Mouse (Mus musculus) small intestine, adult 2 months (tissue): ENCODE measurements around the gene Vav2. TPM values are rescaled to one million over a fixed set of nuclear protein-coding genes. Genes with fewer than 3 reads are reported as not detected.

Source experiments
- H3K27ac ChIP-seq: fragments of 200-500 bp; 2 replicates; pipeline ENCODE4 v1.5.1; 2012; ENCODE audit warnings: low read depth, low read length, control low read depth, inconsistent platforms; ENCODE audit not compliant: insufficient read depth
- H3K27me3 ChIP-seq: fragments of 200-500 bp; 2 replicates; pipeline ENCODE4 v1.6.1; 2012; ENCODE audit warnings: mild to moderate bottlenecking, moderate library complexity, low read length, inconsistent platforms; ENCODE audit not compliant: control insufficient read depth, insufficient read depth
- H3K36me3 ChIP-seq: fragments of 200-500 bp; 2 replicates; pipeline ENCODE4 v1.6.1; 2012; ENCODE audit warnings: mild to moderate bottlenecking, low read length, control low read depth, inconsistent platforms; ENCODE audit not compliant: control insufficient read depth, insufficient read depth
- H3K4me1 ChIP-seq: fragments of 200-500 bp; 2 replicates; pipeline ENCODE4 v1.6.1; 2012; ENCODE audit warnings: low read length, inconsistent platforms, mixed read lengths; ENCODE audit not compliant: control insufficient read depth, insufficient read depth, insufficient read length
- H3K4me3 ChIP-seq: fragments of 200-500 bp; 2 replicates; pipeline ENCODE4 v1.5.1; 2012; ENCODE audit warnings: low read depth, mild to moderate bottlenecking, control low read depth, inconsistent platforms, low read length, moderate library complexity
- CTCF ChIP-seq: fragments of 200-500 bp; IDR thresholded peaks from 2 replicates; pipeline ENCODE4 v1.5.1; 2012; ENCODE audit warnings: low read depth, mild to moderate bottlenecking, control low read depth, inconsistent platforms, low read length, moderate library complexity, mixed read lengths; ENCODE audit not compliant: insufficient replicate concordance, insufficient read length; ENCODE audit errors: extremely low read depth
- POLR2A ChIP-seq: fragments of 200-500 bp; IDR thresholded peaks from 2 replicates; pipeline ENCODE4 v1.6.1; 2012; ENCODE audit warnings: low read depth, mild to moderate bottlenecking, control low read depth, inconsistent platforms, low read length, moderate library complexity
- WGBS: fragments of 180-500 bp; shearing (Covaris S2); methylation state at CpG from one replicate; pipeline ENCODE4 v1.1.7; 2018; 5-methylcytosine and 5-hydroxymethylcytosine counted together
- polyA plus RNA-seq: library from polyadenylated mRNA; depleted of rRNA; stranded (reverse); fragments of >200 nt; gene quantifications from 2 replicates; pipeline ENCODE4 v1.2.3, GENCODE M21; 2012

Vav2 gene
- polyA plus RNA-seq, 1 experiment = 59.5 TPM

GRCm38 (mm10) chr2:27394158-27394832, 32.5 kb downstream of the Vav2 start:
- Histone ChIP-seq H3K27ac (peak overlapping the region; percentile 68), H3K27me3 (no peaks in the 10 kb centered on the region), H3K36me3 (no peaks in the 10 kb centered on the region), H3K4me1 (peaks cover 47% of the 10 kb centered on the region), H3K4me3 (no peak overlapping the region)
- 42% methylated on average over 10 of the region's 10 CpGs for WGBS
- no peak for TF ChIP-seq CTCF
- no peak for TF ChIP-seq POLR2A

GRCm38 (mm10) chr2:27392278-27392677, 34.6 kb downstream of the Vav2 start:
- Histone ChIP-seq H3K4me1 (peaks cover 51% of the 10 kb centered on the region), H3K27ac (no peak overlapping the region), H3K4me3 (no peak overlapping the region), H3K27me3 (no peaks in the 10 kb centered on the region), H3K36me3 (no peaks in the 10 kb centered on the region)
- WGBS = 63% methylated on average over 5 of the region's 5 CpGs
- TF ChIP-seq CTCF = no peak
- TF ChIP-seq POLR2A = no peak

DNA sequence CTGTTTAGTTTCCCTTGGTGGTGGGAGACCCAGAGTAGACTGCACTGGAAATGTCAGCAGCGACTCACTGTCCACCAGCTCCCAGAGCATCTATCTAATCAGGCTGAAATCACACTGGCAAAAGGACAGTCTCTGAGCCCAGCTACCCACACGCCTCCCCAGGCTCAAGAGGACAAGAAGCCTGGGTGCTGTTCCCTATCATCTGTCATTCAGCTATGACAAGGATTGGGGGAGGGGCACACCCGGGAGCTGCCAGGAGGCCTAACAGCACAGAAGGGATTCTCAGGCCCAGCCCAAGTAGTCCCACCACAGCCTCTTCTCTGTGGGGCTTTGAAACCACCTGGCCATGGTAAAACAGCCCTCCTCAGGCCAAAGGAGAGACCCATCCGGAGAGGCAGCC, 36.1 kb downstream of the Vav2 start:
- 0 out of 2 replicates have a peak, but pooled peaks cover 1% of the 10 kb centered on the region for H3K36me3 ChIP-seq
- H3K4me1 ChIP-seq = peaks cover 47% of the 10 kb centered on the region
- TF ChIP-seq CTCF = no peak
- no peak for TF ChIP-seq POLR2A
- H3K4me3 ChIP-seq = no peak overlapping the region
- WGBS = 51% methylated on average over 4 of the region's 4 CpGs
- H3K27me3 ChIP-seq = no peaks in the 10 kb centered on the region
- peak overlapping the region; percentile 96 for H3K27ac ChIP-seq

GRCm38 (mm10) chr2:27390325-27390724, 36.5 kb downstream of the Vav2 start:
- peak overlapping the region; percentile 96 for H3K27ac ChIP-seq
- peaks cover 3% of the 10 kb centered on the region; the same call in 1 of the 2 replicates for H3K36me3 ChIP-seq
- H3K4me3 ChIP-seq = peak overlapping the region; percentile 3; the same call in 1 of the 2 replicates
- peaks cover 43% of the 10 kb centered on the region for H3K4me1 ChIP-seq
- H3K27me3 ChIP-seq = no peaks in the 10 kb centered on the region
- no peak for TF ChIP-seq POLR2A
- no peak for TF ChIP-seq CTCF
- WGBS = 41% methylated on average over 8 of the region's 8 CpGs

GRCm38 (mm10) chr2:27389272-27390162, 37.3 kb downstream of the Vav2 start:
- no peaks in the 10 kb centered on the region for H3K27me3 ChIP-seq
- peak overlapping the region; percentile 17; the same call in 1 of the 2 replicates for H3K4me3 ChIP-seq
- TF ChIP-seq CTCF (no peak), POLR2A (no peak)
- WGBS = 46% methylated on average over 14 of the region's 14 CpGs
- H3K4me1 ChIP-seq = peaks cover 35% of the 10 kb centered on the region
- peaks cover 5% of the 10 kb centered on the region; the same call in 1 of the 2 replicates for H3K36me3 ChIP-seq
- H3K27ac ChIP-seq = peak overlapping the region; percentile 96

DNA sequence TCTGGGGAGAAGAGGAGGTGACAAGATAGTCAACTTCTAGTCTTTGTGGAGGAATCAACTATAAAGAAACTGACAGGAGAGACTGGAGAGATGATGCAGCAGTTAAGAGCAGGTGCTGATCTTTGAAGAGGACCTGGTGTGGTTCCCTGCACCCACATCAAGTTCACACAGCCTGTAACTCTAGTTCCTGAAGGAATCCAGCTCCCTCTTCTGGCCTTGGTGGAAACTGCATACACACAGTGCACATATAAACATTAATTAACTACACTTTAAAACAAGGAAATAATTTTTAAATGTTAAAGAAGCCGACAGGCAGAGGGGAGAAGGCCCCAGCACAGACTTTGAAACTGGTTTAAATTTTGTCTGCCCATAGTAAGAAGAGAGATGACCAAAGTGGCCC, 39.6 kb downstream of the Vav2 start:
- TF ChIP-seq CTCF = peak; percentile 8; the same call in 1 of the 2 replicates
- TF ChIP-seq POLR2A = no peak
- WGBS = 88% methylated on average over 1 of the region's 1 CpGs
- Histone ChIP-seq H3K4me1 (peaks cover 27% of the 10 kb centered on the region), H3K27me3 (no peaks in the 10 kb centered on the region), H3K36me3 (peaks cover 5% of the 10 kb centered on the region; the same call in 1 of the 2 replicates), H3K4me3 (no peak overlapping the region), H3K27ac (no peak overlapping the region)

DNA sequence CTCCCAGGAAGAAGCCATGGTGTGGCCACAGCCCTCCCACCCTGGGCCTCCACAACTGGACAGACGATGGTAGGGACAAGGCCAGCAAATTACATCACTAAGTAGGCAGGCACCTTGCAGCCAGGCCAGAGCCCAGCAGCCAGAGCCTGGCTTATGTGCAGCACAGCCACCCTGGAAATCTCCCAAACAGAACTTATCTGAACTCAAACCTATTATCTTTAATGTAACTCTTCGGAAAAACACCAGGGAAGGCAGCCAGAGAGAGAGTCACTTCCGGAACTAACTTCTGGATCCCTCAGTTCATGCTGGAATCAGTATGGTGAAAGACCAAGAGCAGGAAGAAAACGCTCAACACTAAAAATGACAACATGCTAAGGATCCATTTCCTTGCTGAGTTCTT, 45.1 kb downstream of the Vav2 start:
- 31% methylated on average over 4 of the region's 4 CpGs for WGBS
- no peak overlapping the region for H3K4me3 ChIP-seq
- peaks cover 5% of the 10 kb centered on the region; the same call in 1 of the 2 replicates for H3K36me3 ChIP-seq
- no peak for TF ChIP-seq CTCF
- no peak for TF ChIP-seq POLR2A
- peaks cover 8% of the 10 kb centered on the region; the same call in 1 of the 2 replicates for H3K4me1 ChIP-seq
- no peaks in the 10 kb centered on the region for H3K27me3 ChIP-seq
- H3K27ac ChIP-seq = 0 out of 2 replicates have a peak overlapping the region, but pooled peaks have one; percentile 33
